Mouse (Mus musculus) cerebellum, adult 18-20 months (tissue): ENCODE measurements around the gene Itm2c.

ENCODE experiments used
- DNase-seq, 2 experiments: peaks; one replicate each; pipeline ENCODE4 v3.0.0; 2021

The Itm2c gene

DNA sequence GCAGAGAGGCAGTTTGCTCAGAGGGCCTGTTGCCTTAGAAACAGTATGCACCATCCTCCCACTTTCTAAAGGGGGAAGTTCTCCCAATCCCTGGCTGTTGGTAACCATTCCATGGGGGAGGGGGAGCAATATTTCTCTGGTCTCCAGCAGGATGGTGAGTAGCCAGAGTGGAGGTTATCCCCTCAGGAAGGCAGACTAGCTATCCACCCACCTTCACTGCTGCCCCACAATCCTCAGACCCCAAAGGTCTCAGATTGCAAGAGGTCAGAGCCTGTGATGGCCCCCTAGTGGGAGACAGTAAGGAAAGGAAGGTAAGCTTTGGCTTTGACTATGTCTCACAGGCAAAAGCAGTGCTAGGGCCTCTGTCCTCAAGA, 5.3 kb downstream of the Itm2c start:
- DNase-seq, result peak; percentile 12 to 33

DNA sequence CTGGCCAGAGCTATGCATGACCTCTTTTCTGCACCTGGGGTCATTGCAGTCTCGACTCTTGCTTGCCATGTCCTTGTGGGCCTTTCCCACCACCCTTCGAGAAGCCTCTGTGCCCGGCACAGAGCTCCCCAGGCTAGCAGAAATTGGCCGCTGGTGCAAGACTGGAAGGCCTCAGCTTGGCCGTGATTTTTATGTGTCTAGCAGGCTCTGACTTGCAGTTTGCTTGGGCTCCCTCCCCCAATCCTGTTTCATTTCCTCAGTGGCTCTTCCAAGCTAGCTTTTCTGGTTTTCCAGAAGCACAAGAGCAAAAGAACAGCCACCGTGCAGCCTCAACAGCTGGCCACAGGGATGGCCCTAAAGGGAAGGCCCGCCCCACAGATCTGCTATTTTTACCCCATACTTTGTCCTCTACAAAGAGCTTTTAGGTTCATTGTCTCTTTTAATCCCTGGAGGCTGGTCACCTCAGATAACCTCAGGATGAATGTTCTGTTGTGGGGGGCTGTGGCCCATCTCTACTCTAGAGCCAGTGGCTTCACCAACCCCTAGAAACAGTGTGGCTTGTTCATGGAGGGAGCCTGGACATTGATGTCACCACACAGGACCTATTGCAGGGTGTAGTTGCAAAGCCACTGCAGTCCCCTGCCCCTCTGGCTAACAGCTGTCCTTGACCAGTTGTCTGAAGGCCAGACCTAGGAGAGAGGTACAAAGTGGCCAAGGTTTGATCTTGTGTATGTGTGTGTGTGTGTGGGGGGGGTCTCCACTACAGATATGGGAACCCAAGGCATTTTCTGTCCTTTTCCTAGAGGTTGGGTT, 6.6 kb downstream of the Itm2c start:
- DNase-seq, result peak; percentile 19 to 22

- DNase-seq, result peak; percentile 37 to 49
Observed at GRCm38 (mm10) chr1:85901516-85902107, 7.5 kb downstream of the Itm2c start.

- peak; percentile 57 to 70 for DNase-seq
Observed at GRCm38 (mm10) chr1:85902108-85902561, 8.1 kb downstream of the Itm2c start.

- no peak for DNase-seq
Observed at GRCm38 (mm10) chr1:85906892-85907291, 12.8 kb downstream of the Itm2c start.

DNA sequence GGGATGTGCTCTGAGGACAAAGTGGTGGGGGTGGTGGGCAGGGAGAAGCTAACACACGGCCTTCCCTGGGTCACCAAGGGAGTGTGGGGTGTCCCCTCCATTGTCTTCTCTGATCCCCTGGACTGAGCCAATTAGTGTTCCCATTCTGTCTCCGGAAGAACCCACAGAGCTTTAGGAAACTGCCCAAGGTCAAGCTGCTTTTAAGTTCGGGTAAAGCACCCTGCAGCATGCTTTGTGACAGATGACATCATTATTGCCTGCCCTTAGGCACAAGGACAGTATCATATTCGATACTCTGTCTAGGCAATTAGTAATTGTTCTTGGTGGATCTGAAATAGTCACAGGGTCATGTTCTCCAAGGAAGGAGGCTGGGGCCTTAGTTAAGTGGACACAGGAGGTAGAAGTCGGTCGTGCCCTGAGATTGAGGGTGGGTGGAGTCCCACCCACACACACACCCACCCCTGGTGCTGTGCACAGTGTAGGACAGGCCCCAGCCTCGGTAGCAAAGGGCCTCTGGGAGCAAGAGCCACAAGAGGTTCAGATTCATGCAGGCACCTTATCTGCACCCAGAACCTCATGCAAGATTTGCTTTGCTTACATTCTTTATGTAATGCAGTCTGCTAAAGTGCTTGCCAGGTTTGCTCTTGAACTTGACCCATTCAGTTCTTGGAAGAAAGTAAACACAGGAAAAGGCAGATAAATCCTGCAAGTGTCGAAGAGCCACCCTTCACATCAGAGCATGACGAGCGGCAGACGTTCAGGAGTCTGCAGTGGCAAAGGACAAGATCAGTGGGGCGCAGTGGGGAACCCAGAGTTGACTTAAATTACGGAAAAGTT, 14.9 kb downstream of the Itm2c start:
- no peak for DNase-seq

DNA sequence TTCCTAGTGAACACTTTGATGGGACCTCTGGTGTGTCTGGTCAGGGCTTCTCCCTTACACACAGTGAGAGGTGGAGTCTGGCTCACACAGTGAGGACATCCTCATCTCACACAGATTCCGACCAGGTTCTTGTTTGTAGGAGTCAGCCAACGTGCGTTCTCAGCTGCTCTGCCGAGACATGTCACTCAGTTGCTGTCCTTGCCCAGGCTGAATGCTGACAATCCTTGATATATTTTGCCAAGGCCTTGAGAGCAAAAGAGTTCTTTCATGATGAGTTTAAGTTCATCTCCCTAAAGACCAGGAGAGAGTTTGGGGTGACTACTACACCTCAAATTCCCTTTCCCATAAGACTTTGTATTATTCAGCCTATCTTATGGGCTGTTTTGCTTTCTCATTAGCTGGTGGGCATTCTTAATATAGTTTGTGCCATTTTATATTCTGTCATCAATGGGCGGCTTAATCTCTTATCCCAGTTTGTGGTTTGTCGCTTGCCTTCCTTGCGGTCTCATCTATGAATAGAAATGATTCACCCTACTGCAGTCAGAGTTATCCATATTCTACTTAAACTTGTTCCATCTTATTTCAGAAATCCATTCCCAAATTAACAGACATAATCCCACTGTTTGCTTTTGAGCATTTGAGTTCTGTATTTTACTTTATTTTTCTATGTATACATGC, 19.1 kb downstream of the Itm2c start:
- no peak for DNase-seq

GRCm38 (mm10) chr1:85915890-85916289, 21.8 kb downstream of the Itm2c start:
- DNase-seq, result no peak

DNA sequence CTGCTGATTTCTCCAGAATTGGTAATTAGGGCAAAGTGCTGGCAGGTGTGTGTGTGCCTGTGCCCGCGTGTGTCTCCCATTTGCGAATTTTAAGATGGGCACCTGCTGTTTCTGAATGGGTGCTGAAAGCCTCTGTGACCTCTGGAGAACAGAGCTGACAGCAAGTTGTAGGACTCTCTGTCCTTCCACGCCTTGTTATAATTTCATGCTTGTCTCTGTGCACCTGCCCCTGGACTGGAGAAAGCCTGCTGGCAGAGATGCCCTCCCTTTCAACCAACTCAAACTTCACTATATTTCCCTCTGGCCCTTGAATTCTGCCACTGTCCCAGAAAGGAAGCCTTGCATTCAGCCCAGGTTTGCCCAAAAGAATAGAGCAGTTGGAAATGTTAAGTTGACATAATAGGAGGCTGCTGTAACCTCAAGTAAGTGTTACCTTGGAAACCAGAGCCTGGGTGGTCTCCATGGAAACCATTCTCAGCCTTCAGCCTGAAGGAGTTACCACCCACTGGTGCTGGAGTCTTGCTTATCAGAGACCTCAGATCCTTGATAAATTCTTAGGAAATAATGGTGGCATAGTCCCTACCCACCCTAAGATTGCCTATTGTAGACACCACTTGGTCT, 22.9 kb downstream of the Itm2c start:
- DNase-seq, result no peak

- DNase-seq, result no peak
Observed at GRCm38 (mm10) chr1:85919621-85920020, 25.5 kb downstream of the Itm2c start.

DNA sequence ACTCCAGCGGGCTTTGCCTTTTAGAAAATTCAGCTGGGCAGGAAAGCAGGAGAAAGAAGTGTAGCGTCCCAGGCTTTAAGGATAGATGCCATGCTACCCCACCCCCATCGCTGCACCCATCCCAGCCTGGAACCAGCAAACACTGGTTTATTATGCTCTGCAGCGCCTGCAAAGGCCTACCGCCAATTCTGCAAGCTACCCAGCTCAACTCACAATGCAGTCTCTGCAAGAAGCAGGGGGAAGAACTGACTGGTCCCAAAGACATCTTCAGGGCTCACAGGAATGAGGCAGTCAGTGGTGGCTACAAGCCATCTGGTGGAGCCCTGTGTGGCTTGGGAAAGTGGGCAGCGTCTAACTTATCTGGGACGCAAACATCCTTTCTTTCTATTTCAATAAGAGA, 27.6 kb downstream of the Itm2c start:
- DNase-seq, result peak in 1 of 2 experiments; percentile 25

DNA sequence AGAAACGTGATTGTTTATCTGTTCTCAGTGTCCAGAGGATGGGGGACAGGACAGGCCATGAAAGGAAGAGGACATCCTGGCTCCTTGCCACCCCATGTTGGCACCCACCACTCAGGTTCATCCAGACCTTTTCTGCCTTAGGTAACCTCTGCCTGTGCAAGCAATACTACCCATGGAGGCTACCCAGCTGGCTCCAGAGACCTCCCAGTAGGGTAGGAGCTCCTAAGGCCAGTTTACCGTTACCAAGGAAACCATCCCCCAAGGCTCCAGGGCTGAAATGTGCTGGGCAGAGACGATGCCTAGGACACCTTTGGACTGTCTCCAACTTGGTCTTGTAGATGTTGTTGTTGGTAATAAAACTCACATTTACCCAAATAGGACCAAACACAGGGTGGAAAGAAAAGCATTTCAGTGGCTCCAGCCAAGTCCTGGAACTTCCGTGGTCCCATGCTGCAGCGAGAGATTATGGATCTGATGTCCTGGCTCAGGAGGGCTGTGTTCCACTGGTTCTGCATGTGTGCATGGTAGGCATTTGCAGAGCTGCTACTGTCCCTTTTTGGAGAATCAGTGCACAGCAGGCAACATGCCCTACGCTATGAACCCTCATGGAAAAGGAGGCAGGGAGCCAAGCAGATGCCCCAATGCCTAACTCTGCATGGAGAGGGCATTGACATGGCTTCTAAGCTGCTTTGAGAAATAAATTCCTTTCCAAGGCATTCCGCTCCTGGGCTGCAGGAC, 28.2 kb downstream of the Itm2c start:
- peak in 1 of 2 experiments; percentile 18 for DNase-seq

DNA sequence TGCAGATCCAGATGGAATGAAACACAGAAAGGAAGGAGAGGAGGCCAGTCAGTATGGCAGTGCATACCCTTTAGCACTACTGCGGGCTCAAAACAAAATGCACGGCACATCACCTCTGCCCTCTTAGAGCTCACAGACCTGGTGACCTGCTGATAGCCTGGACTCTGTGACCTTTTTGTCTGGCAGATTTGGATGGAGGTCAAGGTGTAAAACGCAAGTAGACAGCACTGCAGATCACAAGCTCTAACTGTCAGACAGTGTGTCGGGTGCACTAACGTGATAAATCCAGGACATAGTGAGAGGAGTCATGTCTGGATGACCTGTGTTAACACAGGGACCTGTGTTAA, 28.8 kb downstream of the Itm2c start:
- DNase-seq, result no peak

- DNase-seq, result no peak
Observed at GRCm38 (mm10) chr1:85925183-85925582, 31.1 kb downstream of the Itm2c start.

DNA sequence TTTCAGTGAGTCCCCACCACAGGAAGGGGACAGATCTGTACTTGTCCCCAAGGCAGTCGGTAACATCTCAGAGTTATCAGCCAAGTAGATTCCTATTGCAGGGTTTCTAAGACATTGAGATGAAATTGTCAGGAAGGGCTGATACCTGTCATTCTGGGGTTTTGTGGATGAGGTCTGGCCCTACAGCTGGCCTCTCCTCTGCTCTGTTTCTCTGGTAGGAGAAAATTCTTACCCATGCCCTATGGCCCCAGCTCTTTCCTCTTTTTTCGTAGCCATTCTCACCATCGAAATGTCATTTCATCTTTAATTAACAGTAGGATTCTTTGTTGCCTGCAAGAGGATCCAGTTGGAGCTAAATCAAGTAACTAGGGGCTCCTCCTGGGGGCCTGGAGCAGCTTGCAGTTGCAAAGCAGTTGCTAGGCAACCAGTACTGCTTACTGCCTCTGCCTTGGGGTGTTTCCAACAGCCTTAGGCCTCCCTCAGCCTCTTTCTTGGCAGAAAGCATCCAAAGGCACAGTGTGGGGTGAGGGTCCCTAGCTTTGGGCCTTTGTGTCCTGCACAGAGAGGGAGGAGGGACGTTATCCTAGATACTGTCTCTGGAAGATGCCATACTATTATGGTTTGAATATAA, 34.1 kb downstream of the Itm2c start, which contains the start of gene 4933407L21Rik:
Gene 4933407L21Rik, plus strand, starts transcription at position 427 of the 631 bp plus-strand sequence.
- DNase-seq, result peak in 1 of 2 experiments; percentile 29

DNA sequence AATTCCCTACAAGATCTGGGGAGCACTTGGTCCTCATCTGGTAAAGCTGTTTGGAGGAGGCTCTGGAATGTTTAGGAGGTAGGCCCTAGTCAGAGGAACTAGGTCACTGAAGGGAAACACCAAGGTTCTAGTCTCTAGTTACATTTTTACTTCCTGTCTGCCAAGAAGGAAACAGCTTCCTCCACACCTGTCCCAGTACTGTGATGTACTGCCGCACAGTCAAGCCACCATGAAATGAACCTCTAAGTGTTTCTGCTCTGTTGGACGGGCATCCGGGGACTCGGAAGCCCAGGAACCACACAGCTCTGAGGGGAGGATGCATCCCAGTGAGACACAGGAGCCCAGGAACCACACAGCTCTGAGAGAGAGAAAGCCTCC, 34.6 kb downstream of the Itm2c start:
- no peak for DNase-seq

- no peak for DNase-seq
Observed at GRCm38 (mm10) chr1:85929406-85929805, 35.3 kb downstream of the Itm2c start.

- no peak for DNase-seq
Observed at GRCm38 (mm10) chr1:85931170-85931569, 37.1 kb downstream of the Itm2c start.

DNA sequence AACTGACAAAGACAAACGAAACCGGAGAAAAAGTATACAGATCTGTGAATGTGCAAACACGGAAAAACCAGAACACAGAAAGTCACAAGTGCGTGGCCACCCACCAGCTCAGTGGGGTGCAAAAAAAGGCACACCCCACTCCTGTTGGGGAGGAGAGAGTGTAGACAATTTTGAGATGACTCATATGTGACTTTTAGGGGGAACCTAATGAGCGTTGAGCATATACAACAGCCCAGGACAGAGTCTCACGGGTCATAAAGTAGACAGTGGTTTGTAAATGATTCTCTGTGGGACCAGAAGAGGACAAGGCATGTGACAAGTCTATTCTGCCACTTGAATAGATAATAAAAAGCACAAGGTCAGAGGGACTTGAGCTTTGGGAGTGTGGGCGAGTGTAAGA, 39.1 kb downstream of the Itm2c start:
- DNase-seq, result no peak

GRCm38 (mm10) chr1:85933631-85934465, 39.8 kb downstream of the Itm2c start:
- no peak for DNase-seq
